Mouse (Mus musculus): ENCODE results near the gene Khdc3. TPM values are rescaled to one million over a fixed set of nuclear protein-coding genes. Genes with fewer than 3 reads are reported as not detected.
A peak's percentile ranks its signal among the peaks of the same experiment; 100 is the strongest.
"Not testable (repeated sequence)": the region's sequence is repeated elsewhere in the genome, so short reads cannot be mapped to it uniquely, and the experiment has no call there.

Gene Khdc3
- polyA plus RNA-seq, 1 experiment from 2014 or later, result 0.16 TPM

GRCm38 (mm10) chr9:73103880-73104198, 2.2 kb downstream of the Khdc3 start:
- H3K36me3 ChIP-seq (ENCODE audit: control insufficient read depth, insufficient read depth), result no peaks in the 10 kb centered on the region
- H3K9me3 ChIP-seq (ENCODE audit: control insufficient read depth), result no peaks in the 10 kb centered on the region
- no peak for ATAC-seq
- peak overlapping the region; percentile 84 for H3K4me2 ChIP-seq (replicated peaks; ENCODE audit: low read depth)
- peaks cover 3% of the 10 kb centered on the region; the same call in 1 of the 2 replicates for H3K27me3 ChIP-seq (replicated peaks; ENCODE audit: control insufficient read depth, insufficient read depth, low read length)
- H3K4me1 ChIP-seq (replicated peaks; ENCODE audit: control insufficient read depth, insufficient read depth, low read length), result peaks cover 5% of the 10 kb centered on the region; the same call in 1 of the 2 replicates
- WGBS, result 43% methylated on average over 5 of the region's 5 CpGs
- TF ChIP-seq CTCF (IDR thresholded peaks at IDR 0.05; ENCODE audit: low read depth), result no peak
- H3K27ac ChIP-seq (ENCODE audit: low read depth, low read length), result no peak overlapping the region
- peak overlapping the region; percentile 39 for H3K4me3 ChIP-seq (ENCODE audit: low read depth, low read length)
- H3K9ac ChIP-seq (ENCODE audit: low read depth, low read length), result peak overlapping the region; percentile 45; the same call in 1 of the 2 replicates

GRCm38 (mm10) chr9:73105141-73105540, 3.5 kb downstream of the Khdc3 start:
- no peak for ATAC-seq
- H3K9me3 ChIP-seq (ENCODE audit: control insufficient read depth), result no peaks in the 10 kb centered on the region
- peaks cover 3% of the 10 kb centered on the region; the same call in 1 of the 2 replicates for H3K27me3 ChIP-seq (replicated peaks; ENCODE audit: control insufficient read depth, insufficient read depth, low read length)
- no peak overlapping the region for H3K27ac ChIP-seq (ENCODE audit: low read depth, low read length)
- 71% methylated on average over 1 of the region's 1 CpGs for whole genome bisulfite sequencing
- H3K9ac ChIP-seq (ENCODE audit: low read depth, low read length), result no peak overlapping the region
- no peak overlapping the region for H3K4me3 ChIP-seq (ENCODE audit: low read depth, low read length)
- no peak overlapping the region for H3K4me2 ChIP-seq (replicated peaks; ENCODE audit: low read depth)
- no peak for TF ChIP-seq CTCF (IDR thresholded peaks at IDR 0.05; ENCODE audit: low read depth)
- no peaks in the 10 kb centered on the region for H3K36me3 ChIP-seq (ENCODE audit: control insufficient read depth, insufficient read depth)
- H3K4me1 ChIP-seq (replicated peaks; ENCODE audit: control insufficient read depth, insufficient read depth, low read length), result peaks cover 5% of the 10 kb centered on the region; the same call in 1 of the 2 replicates

- no peak for TF ChIP-seq CTCF (IDR thresholded peaks at IDR 0.05; ENCODE audit: low read depth)
- ATAC-seq, result no peak
- Histone ChIP-seq H3K4me2 (replicated peaks; ENCODE audit: low read depth) (no peak overlapping the region), H3K9ac (ENCODE audit: low read depth, low read length) (no peak overlapping the region), H3K4me3 (ENCODE audit: low read depth, low read length) (no peak overlapping the region), H3K27ac (ENCODE audit: low read depth, low read length) (no peak overlapping the region), H3K27me3 (replicated peaks; ENCODE audit: control insufficient read depth, insufficient read depth, low read length) (peaks cover 3% of the 10 kb centered on the region; the same call in 1 of the 2 replicates), H3K4me1 (replicated peaks; ENCODE audit: control insufficient read depth, insufficient read depth, low read length) (peaks cover 5% of the 10 kb centered on the region; the same call in 1 of the 2 replicates), H3K36me3 (ENCODE audit: control insufficient read depth, insufficient read depth) (no peaks in the 10 kb centered on the region), H3K9me3 (ENCODE audit: control insufficient read depth) (no peaks in the 10 kb centered on the region)
These were observed 4.1 kb downstream of the Khdc3 start for GRCm38 (mm10) chr9:73105771-73106170.

GRCm38 (mm10) chr9:73112919-73113906, 11.6 kb downstream of the Khdc3 start, which contains the start of gene Rsl24d1:
Gene Rsl24d1 (plus strand): TSS chr9:73113426.
- Histone ChIP-seq H3K9me3 (ENCODE audit: control insufficient read depth) (no peaks in the 10 kb centered on the region), H3K9ac (ENCODE audit: low read depth, low read length) (peak within 1 kb of the TSS; percentile 83), H3K4me1 (replicated peaks; ENCODE audit: control insufficient read depth, insufficient read depth, low read length) (no peaks in the 10 kb centered on the region), H3K27ac (ENCODE audit: low read depth, low read length) (peak within 1 kb of the TSS; percentile 78), H3K4me3 (ENCODE audit: low read depth, low read length) (peak within 1 kb of the TSS; percentile 92), H3K4me2 (replicated peaks; ENCODE audit: low read depth) (peak within 1 kb of the TSS; percentile 82), H3K27me3 (replicated peaks; ENCODE audit: control insufficient read depth, insufficient read depth, low read length) (no peaks in the 10 kb centered on the region), H3K36me3 (ENCODE audit: control insufficient read depth, insufficient read depth) (peaks cover 28% of the 10 kb centered on the region; the same call in 1 of the 2 replicates)
- ATAC-seq, result peak; percentile 95
- under 1% methylated on average over 64 of the region's 64 CpGs for WGBS
- TF ChIP-seq CTCF (IDR thresholded peaks at IDR 0.05; ENCODE audit: low read depth), result no peak

- H3K9me3 ChIP-seq (ENCODE audit: control insufficient read depth); H3K27ac ChIP-seq (ENCODE audit: low read depth, low read length); H3K27me3 ChIP-seq (replicated peaks; ENCODE audit: control insufficient read depth, insufficient read depth, low read length); H3K9ac ChIP-seq (ENCODE audit: low read depth, low read length); H3K4me1 ChIP-seq (replicated peaks; ENCODE audit: control insufficient read depth, insufficient read depth, low read length); H3K4me3 ChIP-seq (ENCODE audit: low read depth, low read length); H3K4me2 ChIP-seq (replicated peaks; ENCODE audit: low read depth); ATAC-seq: not testable (repeated sequence)
- WGBS, result 90% methylated on average over 4 of the region's 6 CpGs
- peaks cover 46% of the 10 kb centered on the region for H3K36me3 ChIP-seq (ENCODE audit: control insufficient read depth, insufficient read depth)
These were observed 15.1 kb downstream of the Khdc3 start for GRCm38 (mm10) chr9:73116704-73117103.

- WGBS, result 81% methylated on average over 4 of the region's 4 CpGs
- no peak overlapping the region for H3K27ac ChIP-seq (ENCODE audit: low read depth, low read length)
- no peak overlapping the region for H3K9ac ChIP-seq (ENCODE audit: low read depth, low read length)
- no peak overlapping the region for H3K4me3 ChIP-seq (ENCODE audit: low read depth, low read length)
- no peak for ATAC-seq
- H3K27me3 ChIP-seq (replicated peaks; ENCODE audit: control insufficient read depth, insufficient read depth, low read length), result no peaks in the 10 kb centered on the region
- no peaks in the 10 kb centered on the region for H3K9me3 ChIP-seq (ENCODE audit: control insufficient read depth)
- H3K36me3 ChIP-seq (ENCODE audit: control insufficient read depth, insufficient read depth), result peaks cover 52% of the 10 kb centered on the region
- TF ChIP-seq CTCF (IDR thresholded peaks at IDR 0.05; ENCODE audit: low read depth), result peak; percentile 54
- H3K4me1 ChIP-seq (replicated peaks; ENCODE audit: control insufficient read depth, insufficient read depth, low read length), result no peaks in the 10 kb centered on the region
- H3K4me2 ChIP-seq (replicated peaks; ENCODE audit: low read depth), result no peak overlapping the region
These were observed 16.4 kb downstream of the Khdc3 start for GRCm38 (mm10) chr9:73118012-73118411.
